Mouse (Mus musculus): Measurements from ENCODE around the gene Nup160.

GRCm38 (mm10) chr2:90660947-90661346 lies 16.1 kb upstream of the Nup160 start:
- TF ChIP-seq CTCF (IDR thresholded peaks at IDR 0.05; ENCODE audit: low read depth) (no peak), EP300 (IDR thresholded peaks at IDR 0.05; ENCODE audit: low read depth) (no peak)
